Mouse (Mus musculus): Measurements from ENCODE around the gene Pgls.

The Pgls gene

DNA sequence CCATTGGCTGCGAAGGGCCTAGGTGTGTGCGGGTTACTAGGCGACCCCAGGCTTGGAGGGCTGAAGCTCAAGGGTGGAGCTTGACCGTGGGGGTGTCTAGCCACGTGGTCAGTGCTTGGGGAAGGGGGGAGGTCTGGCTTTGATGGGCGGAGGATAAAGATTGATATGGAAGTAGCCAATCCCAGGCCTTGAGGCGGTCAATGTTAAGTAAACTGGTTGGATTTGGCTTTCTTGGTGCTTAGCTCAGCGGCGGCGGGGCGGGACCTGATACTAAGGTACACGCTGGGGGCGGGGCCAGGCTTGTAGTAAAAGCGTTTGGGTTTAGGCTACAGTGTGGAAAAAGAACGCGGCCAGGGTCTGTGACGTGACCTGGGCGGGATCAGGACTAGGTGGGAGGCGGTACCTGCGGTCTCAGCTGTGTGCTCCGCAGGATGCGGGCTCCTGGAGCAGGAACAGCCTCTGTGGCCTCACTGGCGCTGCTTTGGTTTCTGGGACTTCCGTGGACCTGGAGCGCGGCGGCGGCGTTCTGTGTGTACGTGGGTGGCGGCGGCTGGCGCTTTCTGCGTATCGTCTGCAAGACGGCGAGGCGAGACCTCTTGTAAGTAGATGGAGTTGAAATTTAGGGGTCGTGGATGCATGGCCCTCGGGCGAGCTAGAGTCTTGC, 21.6 kb upstream of the Pgls start:
- peak; percentile 95 for DNase-seq

GRCm38 (mm10) chr8:71572077-71572476, 19.9 kb upstream of the Pgls start:
- no peak for DNase-seq

DNA sequence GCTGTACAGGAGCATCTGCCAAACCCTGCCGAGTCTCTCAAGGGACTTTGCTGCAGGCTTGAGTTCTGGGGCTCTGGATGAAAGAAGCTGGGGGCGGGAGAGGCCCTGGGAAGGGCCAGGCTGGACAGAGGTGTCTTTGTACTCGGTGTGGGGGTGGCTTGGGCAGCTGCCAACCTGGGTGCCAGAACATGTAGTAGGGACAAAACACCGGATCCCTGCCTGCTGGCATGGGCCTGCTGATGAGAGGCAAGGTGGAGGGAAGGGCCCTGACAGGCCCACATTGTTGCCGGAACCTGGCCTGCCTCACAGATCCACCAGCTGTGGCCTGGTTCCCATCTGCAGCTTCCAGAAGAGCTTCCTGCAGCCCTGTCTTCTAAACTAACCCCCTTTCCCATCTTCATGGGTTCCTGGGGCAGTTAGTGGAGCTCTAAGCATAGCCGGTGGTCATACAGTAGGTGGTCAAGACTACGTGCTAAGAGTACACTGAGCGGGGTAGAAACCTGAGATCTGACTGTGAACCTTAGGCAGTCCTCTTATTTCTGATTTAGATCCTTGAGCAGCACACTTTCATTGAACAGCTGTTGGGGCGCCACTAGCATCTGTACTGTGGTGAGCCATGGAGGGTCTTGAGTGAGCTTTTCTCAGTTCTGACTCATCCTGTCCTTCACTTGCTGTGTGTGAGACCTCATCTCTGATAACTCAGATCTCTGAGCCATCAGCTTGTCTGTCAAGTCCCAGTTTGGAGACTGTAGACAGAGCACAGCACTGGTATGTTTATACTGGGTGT, 18.9 kb upstream of the Pgls start:
- DNase-seq: peak; percentile 79

DNA sequence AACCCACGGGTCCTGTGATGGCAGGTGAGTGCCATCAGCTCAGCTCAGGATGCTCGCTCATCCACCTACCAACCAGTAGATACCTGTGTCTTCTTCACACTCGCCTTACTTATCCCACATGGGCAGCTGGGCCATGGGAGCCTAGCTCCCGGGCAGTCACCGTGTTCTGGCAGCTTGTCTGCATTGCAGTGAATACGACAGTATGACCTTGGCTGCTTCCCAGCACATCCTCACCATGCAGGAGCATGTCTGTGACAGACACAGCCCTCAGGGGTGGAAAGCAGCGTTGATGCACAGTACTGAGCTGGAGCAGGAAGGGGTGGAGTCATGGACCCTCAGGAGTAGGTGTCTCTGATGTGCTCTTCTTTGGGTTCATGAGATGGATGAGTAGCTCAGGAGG, 17.6 kb upstream of the Pgls start:
- DNase-seq: no peak

DNA sequence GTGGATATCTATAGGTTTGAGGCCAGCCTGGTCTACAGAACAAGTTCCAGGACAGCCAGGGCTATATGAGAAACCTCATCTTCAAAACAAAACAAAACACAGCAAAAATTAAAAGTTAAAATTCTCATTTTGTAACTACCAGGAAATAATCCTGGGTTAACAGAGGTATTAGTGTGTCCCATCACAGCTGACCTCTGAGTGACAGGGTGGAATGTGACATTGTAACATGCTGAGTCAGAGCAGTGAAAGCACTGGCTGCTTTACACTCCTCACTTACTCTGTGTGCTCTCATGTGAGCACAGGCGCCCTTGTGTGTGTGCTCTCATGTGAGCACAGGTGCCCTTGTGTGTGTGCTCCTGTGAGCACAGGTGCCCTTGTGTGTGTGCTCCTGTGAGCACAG, 17.0 kb upstream of the Pgls start:
- DNase-seq: no peak

DNA sequence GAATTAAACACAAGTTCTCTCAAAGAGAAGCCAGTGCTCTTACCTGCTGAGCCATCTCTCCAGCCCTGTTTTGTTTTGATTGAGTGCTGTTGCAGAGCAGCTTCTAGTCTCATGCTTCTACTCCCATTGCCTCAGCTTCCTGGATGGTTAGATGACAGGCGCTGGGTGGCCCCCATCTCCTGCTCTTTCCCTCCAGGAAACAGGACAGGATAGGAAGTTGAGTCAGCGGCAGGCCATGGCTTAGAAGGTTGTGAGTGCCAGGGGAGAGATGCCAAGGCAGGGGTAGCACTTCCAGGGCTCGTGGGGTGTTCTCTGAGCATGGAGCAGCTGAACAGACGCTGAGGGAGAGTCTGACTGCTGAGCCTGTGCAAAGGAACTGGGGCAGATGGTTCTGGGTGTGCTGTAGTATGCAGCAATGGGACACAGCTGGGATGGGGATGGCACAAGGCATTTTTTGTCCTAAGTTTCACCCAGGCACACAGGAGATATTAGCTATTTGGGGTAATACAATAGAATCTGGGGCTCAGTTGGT, 14.1 kb upstream of the Pgls start:
- DNase-seq: no peak

DNA sequence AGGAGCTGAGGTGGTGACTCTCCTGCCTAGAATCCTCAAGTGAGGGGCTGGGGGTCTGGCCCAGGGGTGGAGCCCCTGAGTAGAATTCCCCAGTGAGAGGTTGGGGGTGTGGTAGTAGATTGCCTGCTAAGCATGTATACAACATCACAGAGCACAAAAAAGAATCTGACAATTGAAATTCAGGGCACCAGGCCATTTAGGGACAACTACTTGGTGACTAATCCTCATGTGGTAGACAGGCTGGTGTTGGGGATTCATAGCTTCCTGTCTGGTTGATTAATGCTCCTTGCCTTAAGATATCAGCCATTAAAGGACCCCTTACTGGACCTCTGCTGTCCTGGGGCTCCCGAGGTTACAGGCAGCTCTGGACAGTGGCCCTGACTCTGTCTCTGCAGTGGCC, 13.0 kb upstream of the Pgls start:
- DNase-seq: no peak

DNA sequence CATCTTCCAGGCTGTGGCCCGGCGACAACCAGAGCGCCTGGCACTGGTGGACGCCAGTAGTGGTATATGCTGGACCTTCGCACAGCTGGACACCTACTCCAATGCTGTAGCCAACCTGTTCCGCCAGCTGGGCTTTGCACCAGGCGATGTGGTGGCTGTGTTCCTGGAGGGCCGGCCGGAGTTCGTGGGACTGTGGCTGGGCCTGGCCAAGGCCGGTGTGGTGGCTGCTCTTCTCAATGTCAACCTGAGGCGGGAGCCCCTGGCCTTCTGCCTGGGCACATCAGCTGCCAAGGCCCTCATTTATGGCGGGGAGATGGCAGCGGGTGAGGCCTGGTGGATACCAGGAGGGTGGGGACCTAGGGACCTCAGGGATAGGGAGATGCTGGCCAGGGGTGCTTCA, 12.5 kb upstream of the Pgls start:
- DNase-seq: no peak

GRCm38 (mm10) chr8:71580201-71580600, 11.8 kb upstream of the Pgls start:
- DNase-seq: no peak

- DNase-seq: peak; percentile 63
Observed at GRCm38 (mm10) chr8:71586891-71587290, 5.1 kb upstream of the Pgls start.

GRCm38 (mm10) chr8:71588762-71589161, 3.2 kb upstream of the Pgls start:
- DNase-seq: no peak

GRCm38 (mm10) chr8:71591017-71591416, 959 bp upstream of the Pgls start:
- no peak for DNase-seq

- DNase-seq: peak; percentile 80
Observed at GRCm38 (mm10) chr8:71592374-71593170, 596 bp downstream of the Pgls start.

DNA sequence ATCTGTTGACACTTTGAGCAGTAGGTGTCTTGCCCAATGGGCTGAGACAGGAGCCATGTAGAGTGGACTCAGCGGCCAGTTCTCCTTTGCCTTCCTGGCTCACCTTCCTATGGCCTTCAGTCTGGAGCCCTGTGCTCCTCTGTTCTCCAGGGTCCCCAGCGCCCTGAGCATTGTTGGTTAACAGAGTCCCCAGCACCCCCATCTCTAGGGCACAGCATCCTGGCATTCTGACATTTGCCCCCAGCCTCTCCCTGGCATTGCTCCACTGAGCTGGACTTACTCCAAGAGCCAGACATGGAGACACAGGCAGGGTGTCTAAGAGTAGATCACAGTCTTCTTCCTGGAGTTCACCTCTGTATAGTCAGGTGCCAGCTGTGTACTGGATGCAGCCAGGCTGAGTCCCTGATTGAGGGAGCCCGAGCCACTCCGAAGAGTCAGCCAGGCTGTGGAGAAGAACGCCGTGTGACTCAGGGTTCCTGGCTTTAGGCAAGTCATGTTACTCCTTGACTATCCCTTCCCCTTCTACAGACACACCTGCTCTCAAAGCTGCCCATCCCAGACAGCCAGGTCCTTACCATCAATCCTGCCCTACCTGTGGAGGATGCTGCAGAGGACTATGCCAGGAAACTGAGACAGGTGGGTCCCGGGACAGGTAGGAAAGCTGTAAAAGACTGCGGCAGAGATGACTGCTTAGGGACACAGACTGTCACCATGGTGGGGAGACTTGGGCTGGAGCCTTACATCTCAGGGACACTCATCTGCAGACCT, 1.8 kb downstream of the Pgls start:
- no peak for DNase-seq

DNA sequence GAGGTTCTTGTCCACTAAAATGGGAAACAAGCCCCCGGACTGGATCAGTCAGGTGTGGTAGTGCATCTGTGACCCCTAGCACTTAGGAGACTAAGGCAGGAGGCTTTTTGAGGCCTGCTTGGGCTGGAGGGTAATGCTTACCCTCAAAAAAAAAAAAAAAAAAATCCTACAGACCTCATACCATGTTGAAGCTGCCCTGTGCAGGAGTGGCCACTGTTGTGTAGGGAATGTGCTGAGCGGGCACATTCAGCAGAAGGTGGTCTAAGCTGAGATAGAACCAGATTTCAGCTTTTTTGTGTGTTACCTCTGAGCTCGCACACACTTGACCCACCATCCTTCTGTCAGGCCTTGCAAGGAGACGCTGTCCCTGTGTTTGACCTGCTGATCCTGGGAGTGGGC, 2.3 kb downstream of the Pgls start:
- no peak for DNase-seq

GRCm38 (mm10) chr8:71595862-71596261, 3.9 kb downstream of the Pgls start:
- peak; percentile 94 for DNase-seq

DNA sequence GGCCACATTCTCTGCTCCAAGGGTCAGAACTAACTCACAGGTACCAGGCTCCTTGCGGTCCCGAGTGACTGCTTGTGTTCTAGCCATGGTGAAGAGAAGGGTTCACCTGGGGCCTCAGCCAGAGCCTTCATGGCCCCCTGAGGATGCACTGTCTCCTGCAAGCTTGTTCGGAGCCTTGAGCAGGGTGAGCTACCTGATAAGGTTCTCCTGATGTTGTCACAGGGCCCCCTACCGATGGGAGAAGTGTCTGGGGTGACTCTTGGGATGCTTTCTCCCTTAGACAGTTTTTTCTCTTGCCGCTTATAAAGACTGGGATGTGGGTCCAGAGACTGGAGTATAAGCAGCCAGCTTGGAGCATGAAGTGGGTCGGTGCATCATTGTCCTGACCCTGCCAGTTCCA, 4.4 kb downstream of the Pgls start:
- DNase-seq: no peak

GRCm38 (mm10) chr8:71596798-71597197, 4.8 kb downstream of the Pgls start:
- no peak for DNase-seq

DNA sequence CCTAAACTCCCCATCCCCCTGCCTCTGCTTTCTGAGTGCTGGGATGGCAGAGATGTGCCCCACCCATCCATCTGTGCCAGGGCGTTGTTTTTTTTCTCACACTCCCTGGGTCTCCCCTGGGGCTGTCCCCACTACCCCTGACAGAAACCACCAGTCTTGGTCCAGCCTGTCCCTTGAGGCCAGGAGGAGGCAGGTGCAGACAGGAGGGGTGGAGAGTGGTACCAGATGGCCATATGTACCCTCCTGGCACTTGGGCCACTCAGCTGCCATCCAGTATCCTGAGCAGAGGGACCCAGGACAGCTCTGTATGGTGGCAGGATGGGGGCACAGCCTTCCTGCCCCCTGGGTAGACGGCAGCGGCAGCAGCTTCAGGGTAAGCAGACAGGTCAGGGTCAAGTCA, 5.5 kb downstream of the Pgls start, which contains the start of gene Fam129c:
Gene Fam129c (plus strand): TSS at position 198 of the 400 bp plus-strand sequence.
- DNase-seq: no peak

GRCm38 (mm10) chr8:71598375-71598774, 6.4 kb downstream of the Pgls start:
- no peak for DNase-seq

DNA sequence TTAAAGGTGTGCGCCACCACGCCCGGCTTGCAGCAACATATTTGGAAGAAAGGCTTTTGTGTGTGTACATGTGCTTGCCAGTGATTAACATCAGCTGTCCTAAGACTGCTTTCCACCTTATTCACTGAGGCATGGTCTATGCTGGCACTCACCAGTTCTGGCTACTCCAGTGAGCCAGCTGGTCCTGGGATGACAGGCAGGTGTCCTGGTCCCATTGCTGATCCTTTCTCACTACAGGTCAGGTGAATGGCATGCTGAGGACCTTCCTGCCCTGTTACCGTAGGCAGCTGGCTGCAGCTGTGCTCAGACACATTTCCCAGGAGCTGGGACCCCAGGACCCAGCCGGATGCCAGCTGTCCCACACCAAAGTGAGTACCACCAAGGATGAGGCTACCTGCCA, 6.9 kb downstream of the Pgls start:
- DNase-seq: no peak

DNA sequence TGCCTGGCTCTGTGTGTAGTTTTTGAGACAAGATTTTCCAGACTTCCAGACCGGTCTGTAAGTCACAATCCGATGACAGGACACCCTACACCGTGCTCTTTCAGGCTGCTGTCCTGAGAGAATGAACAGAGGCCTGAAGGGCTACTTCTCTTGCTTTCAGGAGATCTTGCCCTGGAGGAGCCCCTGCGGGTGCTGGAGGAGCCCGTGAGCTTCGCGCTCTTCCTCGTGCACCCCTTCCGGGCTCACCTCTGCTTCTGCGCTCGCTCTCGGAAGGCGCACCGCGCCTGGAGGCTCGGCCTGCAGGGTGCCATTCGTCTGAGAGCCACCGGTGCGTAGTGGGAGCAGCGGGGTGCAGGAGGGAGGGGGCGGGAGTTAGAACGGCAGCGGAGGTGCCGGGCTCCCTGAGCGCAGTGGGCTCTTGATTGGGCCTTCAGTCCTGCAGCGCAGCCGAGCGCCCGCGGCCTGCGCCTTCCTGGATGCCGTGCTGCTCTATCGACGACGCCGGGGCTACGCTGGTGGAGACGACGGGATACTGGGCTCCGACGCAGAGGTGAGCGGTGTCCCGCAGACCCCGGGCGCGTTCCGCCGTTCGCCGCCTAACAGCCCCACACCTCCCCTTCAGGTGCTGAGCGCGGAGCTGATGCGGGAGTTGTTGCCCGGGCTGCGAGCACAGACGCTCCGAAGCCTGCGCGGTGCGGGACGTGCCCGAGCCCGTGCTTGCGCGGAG, 10.1 kb downstream of the Pgls start:
- no peak for DNase-seq
